Mouse (Mus musculus): Measurements from ENCODE around the gene Tprn.

DNA sequence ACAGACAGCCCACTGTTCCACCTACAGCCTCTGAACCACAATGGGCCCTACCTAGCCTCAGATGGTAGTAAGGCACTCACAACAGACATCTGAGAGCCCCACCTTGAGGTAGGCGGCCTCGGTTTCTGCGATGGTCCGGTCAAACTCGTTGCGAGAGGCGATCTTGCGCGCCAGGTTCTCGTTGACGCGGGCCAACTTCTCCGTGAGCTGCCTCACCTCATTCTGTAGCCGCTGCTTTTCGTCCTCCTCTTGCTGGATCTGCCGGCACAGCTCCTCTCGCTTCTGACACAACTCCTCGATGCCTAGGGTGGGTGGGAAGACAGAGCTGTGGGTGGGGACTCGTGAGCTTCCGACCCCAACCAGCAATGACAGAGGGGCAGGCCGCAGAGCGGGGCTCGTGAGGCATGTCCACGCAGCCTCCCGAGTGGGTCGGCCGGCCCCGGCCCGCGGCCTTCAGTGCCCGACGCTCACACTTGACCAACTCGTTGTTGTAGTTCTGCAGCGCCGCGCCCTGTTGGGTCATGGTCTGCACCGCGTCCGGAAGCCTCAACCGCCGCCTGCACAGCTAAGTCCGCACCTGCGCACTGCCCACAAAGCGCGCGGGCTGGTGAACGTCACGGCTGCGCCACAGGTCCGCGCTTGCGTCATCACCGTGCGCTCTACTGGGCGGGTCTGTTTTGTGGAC is 9.6 kb downstream of the Tprn start, which contains the start of the genes Ssna1 and Anapc2:
- peak; percentile 81 for TF ChIP-seq POLR2A (IDR thresholded peaks at IDR 0.05; ENCODE audit: control insufficient read depth, extremely low read depth, insufficient read depth, low read length, poor library complexity)
- TF ChIP-seq CTCF (IDR thresholded peaks at IDR 0.05; ENCODE audit: borderline replicate concordance, control insufficient read depth, extremely low read depth, insufficient read depth, low read length, poor library complexity) = peak; percentile 15; the same call in 1 of the 2 replicates
